Mouse (Mus musculus) stomach, postnatal 0 days (tissue): Measurements from ENCODE around the gene Grk6. TPM values are rescaled to one million over a fixed set of nuclear protein-coding genes. Genes with fewer than 3 reads are reported as not detected.

Experiments used
- ATAC-seq: fragments of 200-750 bp; cut with Nextera tagmentation; 2 replicates; pipeline ENCODE4 v1.8.0; 2017; ENCODE audit not compliant: low FRiP score, low TSS enrichment
- DNase-seq: peaks from one replicate; pipeline ENCODE4 v3.0.0-alpha.2; 2016; ENCODE audit warnings: low spot score
- H3K27ac ChIP-seq: fragments of 300-500 bp; sonication (generic); replicated peaks from 2 replicates; pipeline ENCODE4 v1.5.1; 2014; ENCODE audit warnings: mild to moderate bottlenecking, control low read depth
- H3K27me3 ChIP-seq: fragments of 300-500 bp; sonication (generic); 2 replicates; pipeline ENCODE4 v1.6.1; 2014; ENCODE audit warnings: low read length; ENCODE audit not compliant: control insufficient read depth, insufficient read depth
- H3K36me3 ChIP-seq: fragments of 300-500 bp; sonication (generic); 2 replicates; pipeline ENCODE4 v1.6.1; 2014; ENCODE audit warnings: low read length, mixed read lengths; ENCODE audit not compliant: control insufficient read depth, insufficient read depth
- H3K4me1 ChIP-seq: fragments of 300-500 bp; sonication (generic); replicated peaks from 2 replicates; pipeline ENCODE4 v1.6.1; 2014; ENCODE audit warnings: antibody characterized with exemption; ENCODE audit not compliant: control insufficient read depth, insufficient read depth
- H3K4me2 ChIP-seq: fragments of 300-500 bp; sonication (generic); replicated peaks from 2 replicates; pipeline ENCODE4 v1.6.1; 2014; ENCODE audit warnings: low read depth, mild to moderate bottlenecking, control low read depth, moderate library complexity
- H3K4me3 ChIP-seq: fragments of 300-500 bp; sonication (generic); 2 replicates; pipeline ENCODE4 v1.5.1; 2014; ENCODE audit warnings: low read depth, low read length, control low read depth
- H3K9ac ChIP-seq: fragments of 300-500 bp; sonication (generic); 2 replicates; pipeline ENCODE4 v1.6.1; 2014; ENCODE audit warnings: mild to moderate bottlenecking, low read length, control low read depth, mixed read lengths
- H3K9me3 ChIP-seq: fragments of 300-500 bp; sonication (generic); 2 replicates; pipeline ENCODE4 v1.6.1; 2016; ENCODE audit warnings: low read length; ENCODE audit not compliant: control insufficient read depth
- CTCF ChIP-seq: IDR thresholded peaks from 2 replicates; pipeline ENCODE4 v1.5.1; 2016; ENCODE audit warnings: antibody characterized with exemption, low read depth, mild to moderate bottlenecking, moderate library complexity
- EP300 ChIP-seq: optimal IDR thresholded peaks from 2 replicates; pipeline ENCODE3; 2016; ENCODE audit warnings: antibody characterized with exemption
- WGBS: fragments of 180-500 bp; shearing (Covaris S2); extraction: QIAGEN DNeasy Blood & Tissue Kit; methylation state at CpG from one replicate; pipeline ENCODE4 v1.1.7; 2014; 5-methylcytosine and 5-hydroxymethylcytosine counted together
- polyA plus RNA-seq: library from polyadenylated mRNA; unstranded; fragments of >200 nt; fragmentation: Nextera tagmentation; extraction: Ambion mirVana; gene quantifications from 2 replicates; pipeline ENCODE4 v1.2.1, GENCODE M21; 2015

Gene Grk6
- polyA plus RNA-seq, 1 experiment from 2014 or later = 17.7 TPM

GRCm38 (mm10) chr13:55471156-55471818, 26.4 kb downstream of the Grk6 start:
- Histone ChIP-seq H3K4me3 (peak overlapping the region; percentile 61), H3K4me1 (no peaks in the 10 kb centered on the region), H3K27me3 (no peaks in the 10 kb centered on the region), H3K27ac (no peak overlapping the region), H3K4me2 (peak overlapping the region; percentile 100), H3K9ac (peak overlapping the region; percentile 64), H3K36me3 (peaks cover 2% of the 10 kb centered on the region; the same call in 1 of the 2 replicates), H3K9me3 (no peaks in the 10 kb centered on the region)
- peak; percentile 64 for ATAC-seq
- WGBS = under 1% methylated on average over 49 of the region's 54 CpGs
- DNase-seq = peak; percentile 86
- no peak for TF ChIP-seq EP300
- TF ChIP-seq CTCF = peak; percentile 93

GRCm38 (mm10) chr13:55471819-55472131, 26.9 kb downstream of the Grk6 start:
- TF ChIP-seq EP300 = no peak
- no peak for TF ChIP-seq CTCF
- Histone ChIP-seq H3K9me3 (no peaks in the 10 kb centered on the region), H3K4me3 (peak overlapping the region; percentile 61), H3K9ac (peak overlapping the region; percentile 64), H3K27me3 (no peaks in the 10 kb centered on the region), H3K4me2 (peak overlapping the region; percentile 100), H3K36me3 (peaks cover 2% of the 10 kb centered on the region; the same call in 1 of the 2 replicates), H3K27ac (no peak overlapping the region), H3K4me1 (no peaks in the 10 kb centered on the region)
- peak; percentile 18 for ATAC-seq
- DNase-seq = no peak
- WGBS = under 1% methylated on average over 26 of the region's 31 CpGs

GRCm38 (mm10) chr13:55472132-55473022, 27.5 kb downstream of the Grk6 start:
- peak overlapping the region; percentile 30; the same call in 1 of the 2 replicates for H3K27ac ChIP-seq
- no peaks in the 10 kb centered on the region for H3K4me1 ChIP-seq
- no peaks in the 10 kb centered on the region for H3K27me3 ChIP-seq
- ATAC-seq (peak; percentile 52), DNase-seq (peak; percentile 69)
- peak overlapping the region; percentile 100 for H3K4me2 ChIP-seq
- H3K9ac ChIP-seq = peak overlapping the region; percentile 64
- TF ChIP-seq EP300 (no peak), CTCF (peak; percentile 61)
- 2% methylated on average over 94 of the region's 103 CpGs for WGBS
- H3K36me3 ChIP-seq = peaks cover 2% of the 10 kb centered on the region; the same call in 1 of the 2 replicates
- H3K4me3 ChIP-seq = peak overlapping the region; percentile 61
- H3K9me3 ChIP-seq = no peaks in the 10 kb centered on the region

GRCm38 (mm10) chr13:55473076-55473831, 28.4 kb downstream of the Grk6 start:
- Histone ChIP-seq H3K4me2 (peak overlapping the region; percentile 100), H3K27me3 (no peaks in the 10 kb centered on the region), H3K9me3 (no peaks in the 10 kb centered on the region), H3K27ac (no peak overlapping the region; the same call in 1 of the 2 replicates), H3K36me3 (peaks cover 2% of the 10 kb centered on the region; the same call in 1 of the 2 replicates), H3K4me1 (no peaks in the 10 kb centered on the region), H3K9ac (no peak overlapping the region), H3K4me3 (peak overlapping the region; percentile 61)
- WGBS = 43% methylated on average over 18 of the region's 18 CpGs
- no peak for ATAC-seq
- no peak for TF ChIP-seq EP300
- TF ChIP-seq CTCF = peak; percentile 40; the same call in 1 of the 2 replicates
- no peak for DNase-seq

GRCm38 (mm10) chr13:55473961-55474360, 29.1 kb downstream of the Grk6 start:
- no peaks in the 10 kb centered on the region for H3K4me1 ChIP-seq
- no peak for ATAC-seq
- WGBS = 71% methylated on average over 11 of the region's 11 CpGs
- DNase-seq = no peak
- no peak overlapping the region for H3K4me3 ChIP-seq
- H3K4me2 ChIP-seq = no peak overlapping the region
- H3K27ac ChIP-seq = no peak overlapping the region
- no peak overlapping the region for H3K9ac ChIP-seq
- H3K36me3 ChIP-seq = peaks cover 2% of the 10 kb centered on the region; the same call in 1 of the 2 replicates
- H3K27me3 ChIP-seq = no peaks in the 10 kb centered on the region
- TF ChIP-seq CTCF = peak; percentile 18; the same call in 1 of the 2 replicates
- TF ChIP-seq EP300 = no peak
- H3K9me3 ChIP-seq = no peaks in the 10 kb centered on the region
